Mouse (Mus musculus) MEL (cell line): Measurements from ENCODE around the gene Fbxl2. TPM values are rescaled to one million over a fixed set of nuclear protein-coding genes. Genes with fewer than 3 reads are reported as not detected.

Source experiments
- DNase-seq: peaks from one replicate; pipeline ENCODE4 v3.0.0; 2011; ENCODE audit warnings: low read depth, low spot score
- H3K27ac ChIP-seq: 2 replicates; pipeline ENCODE4 v1.5.1; 2012; ENCODE audit warnings: low read depth, mild to moderate bottlenecking, control low read depth, low read length, moderate library complexity; ENCODE audit not compliant: control insufficient read depth
- H3K27me3 ChIP-seq, 2 experiments: fragments of 150-350 bp in 1 of 2; sonication (generic) in 1 of 2; 2 replicates each; pipeline ENCODE4 v1.6.1; 2012; ENCODE audit warnings: low read length in 2 of 2, mild to moderate bottlenecking in 2 of 2, improper control_type of control experiment in 1 of 2, moderate library complexity in 1 of 2; ENCODE audit not compliant: insufficient read depth in 2 of 2, control insufficient read depth in 1 of 2
- H3K36me3 ChIP-seq, 2 experiments: 2 replicates each; pipeline ENCODE4 v1.6.1; 2012 to 2014; ENCODE audit warnings: low read length in 2 of 2, improper control_type of control experiment in 1 of 2, inconsistent platforms in 1 of 2, mild to moderate bottlenecking in 1 of 2; ENCODE audit not compliant: insufficient read depth in 2 of 2, control insufficient read depth in 1 of 2
- H3K4me1 ChIP-seq, 2 experiments: fragments of 150-350 bp in 1 of 2; sonication (generic) in 1 of 2; 2 replicates each; pipeline ENCODE4 v1.6.1; 2012; ENCODE audit warnings: low read length in 2 of 2, improper control_type of control experiment in 1 of 2, mild to moderate bottlenecking in 1 of 2; ENCODE audit not compliant: insufficient read depth in 2 of 2, control insufficient read depth in 1 of 2
- H3K4me3 ChIP-seq, 2 experiments: fragments of 150-350 bp in 1 of 2; sonication (generic) in 1 of 2; 2 replicates each; pipeline ENCODE4 v1.5.1; 2012; ENCODE audit warnings: low read depth in 2 of 2, low read length in 2 of 2, mild to moderate bottlenecking in 2 of 2, moderate library complexity in 2 of 2, control low read depth in 1 of 2, improper control_type of control experiment in 1 of 2; ENCODE audit not compliant: control insufficient read depth in 1 of 2, insufficient read depth in 1 of 2
- H3K79me2 ChIP-seq: 2 replicates; pipeline ENCODE4 v1.6.1; 2012; ENCODE audit warnings: mild to moderate bottlenecking, low read length, moderate library complexity; ENCODE audit not compliant: control insufficient read depth, poor library complexity, insufficient read depth
- H3K9ac ChIP-seq: 2 replicates; pipeline ENCODE4 v1.6.1; 2012; ENCODE audit warnings: low read depth, mild to moderate bottlenecking, control low read depth, low read length, moderate library complexity; ENCODE audit not compliant: control insufficient read depth, poor library complexity, severe bottlenecking
- H3K9me3 ChIP-seq: fragments of 150-350 bp; sonication (generic); replicated peaks from 2 replicates; pipeline ENCODE4 v1.6.1; 2012; ENCODE audit warnings: mild to moderate bottlenecking, low read length, improper control_type of control experiment, moderate library complexity; ENCODE audit not compliant: insufficient read depth
- BHLHE40 ChIP-seq: IDR thresholded peaks from 2 replicates; pipeline ENCODE4 v1.6.1; 2012; ENCODE audit warnings: low read depth, mild to moderate bottlenecking, inconsistent platforms, low read length, improper control_type of control experiment, borderline replicate concordance
- CHD1 ChIP-seq: IDR thresholded peaks from 2 replicates; pipeline ENCODE4 v1.6.1; 2012; ENCODE audit warnings: low read depth, mild to moderate bottlenecking, inconsistent platforms, low read length, improper control_type of control experiment
- CHD2 ChIP-seq: IDR thresholded peaks from 2 replicates; pipeline ENCODE4 v1.6.1; 2011; ENCODE audit warnings: low read length, improper control_type of control experiment
- CTCF ChIP-seq, 3 experiments: IDR thresholded peaks in 2 of 3; conservative IDR thresholded peaks in 1 of 3; 2 replicates each; pipeline ENCODE4 v1.5.1; 2011 to 2012; ENCODE audit warnings: low read length in 3 of 3, low read depth in 2 of 3, mild to moderate bottlenecking in 2 of 3, improper control_type of control experiment in 1 of 3, inconsistent platforms in 1 of 3, mixed read lengths in 1 of 3, moderate library complexity in 1 of 3; ENCODE audit not compliant: control insufficient read depth in 1 of 3, insufficient read depth in 1 of 3, poor library complexity in 1 of 3, severe bottlenecking in 1 of 3
- E2F4 ChIP-seq: IDR thresholded peaks from 2 replicates; pipeline ENCODE4 v1.6.1; 2011; ENCODE audit warnings: low read depth, low read length, improper control_type of control experiment, borderline replicate concordance
- ELF1 ChIP-seq: IDR thresholded peaks from 2 replicates; pipeline ENCODE4 v1.6.1; 2014; ENCODE audit warnings: low read depth, mild to moderate bottlenecking, inconsistent platforms, low read length, improper control_type of control experiment, moderate library complexity
- EP300 ChIP-seq, 2 experiments: IDR thresholded peaks; 2 replicates each; pipeline ENCODE4 v1.6.1; 2011; ENCODE audit warnings: improper control_type of control experiment in 2 of 2, low read length in 2 of 2, low read depth in 1 of 2, mild to moderate bottlenecking in 1 of 2
- ETS1 ChIP-seq: IDR thresholded peaks from 2 replicates; pipeline ENCODE4 v1.6.1; 2012; ENCODE audit warnings: low read depth, mild to moderate bottlenecking, inconsistent platforms, low read length, improper control_type of control experiment, moderate library complexity
- GABPA ChIP-seq: IDR thresholded peaks from 2 replicates; pipeline ENCODE4 v1.6.1; 2012; ENCODE audit warnings: low read depth, mild to moderate bottlenecking, inconsistent platforms, low read length, improper control_type of control experiment, moderate library complexity
- HCFC1 ChIP-seq: IDR thresholded peaks from 2 replicates; pipeline ENCODE4 v1.6.1; 2012; ENCODE audit warnings: low read depth, mild to moderate bottlenecking, inconsistent platforms, low read length, improper control_type of control experiment, moderate library complexity
- KAT2A ChIP-seq: conservative IDR thresholded peaks from 2 replicates; pipeline ENCODE4 v1.6.1; 2012; ENCODE audit warnings: low read depth, low read length, improper control_type of control experiment, inconsistent platforms
- MAX ChIP-seq: IDR thresholded peaks from 2 replicates; pipeline ENCODE4 v1.6.1; 2011; ENCODE audit warnings: low read length, improper control_type of control experiment
- MAZ ChIP-seq: IDR thresholded peaks from 2 replicates; pipeline ENCODE4 v1.6.1; 2012; ENCODE audit warnings: low read depth, mild to moderate bottlenecking, inconsistent platforms, low read length, improper control_type of control experiment
- MEF2A ChIP-seq: IDR thresholded peaks from 2 replicates; pipeline ENCODE4 v1.6.1; 2014; ENCODE audit warnings: low read depth, mild to moderate bottlenecking, inconsistent platforms, low read length, improper control_type of control experiment; ENCODE audit not compliant: poor library complexity, insufficient replicate concordance, severe bottlenecking; ENCODE audit errors: extremely low read depth
- MXI1 ChIP-seq: IDR thresholded peaks from 2 replicates; pipeline ENCODE4 v1.6.1; 2011; ENCODE audit warnings: mild to moderate bottlenecking, low read depth, low read length, improper control_type of control experiment
- MYB ChIP-seq: IDR thresholded peaks from 2 replicates; pipeline ENCODE4 v1.6.1; 2011; ENCODE audit warnings: mild to moderate bottlenecking, low read depth, low read length, improper control_type of control experiment
- MYC ChIP-seq: IDR thresholded peaks from 2 replicates; pipeline ENCODE4 v1.6.1; 2011; ENCODE audit warnings: low read depth, mild to moderate bottlenecking, low read length, improper control_type of control experiment, moderate library complexity
- NELFE ChIP-seq: IDR thresholded peaks from 2 replicates; pipeline ENCODE4 v1.6.1; 2011; ENCODE audit warnings: low read depth, low read length, improper control_type of control experiment
- NRF1 ChIP-seq: IDR thresholded peaks from 2 replicates; pipeline ENCODE4 v1.6.1; 2014; ENCODE audit warnings: low read depth, mild to moderate bottlenecking, inconsistent platforms, low read length, improper control_type of control experiment, moderate library complexity; ENCODE audit not compliant: poor library complexity, insufficient read depth, severe bottlenecking
- POLR2A ChIP-seq, 2 experiments: IDR thresholded peaks; 2 replicates each; pipeline ENCODE4 v1.6.1; 2011 to 2012; ENCODE audit warnings: low read length in 2 of 2, mild to moderate bottlenecking in 2 of 2, control low read depth in 1 of 2, improper control_type of control experiment in 1 of 2, low read depth in 1 of 2, moderate library complexity in 1 of 2; ENCODE audit not compliant: control insufficient read depth in 1 of 2, insufficient read depth in 1 of 2, poor library complexity in 1 of 2
- POLR2AphosphoS5 ChIP-seq: IDR thresholded peaks from 2 replicates; pipeline ENCODE4 v1.6.1; 2012; ENCODE audit warnings: low read depth, borderline replicate concordance, mild to moderate bottlenecking, inconsistent platforms, low read length, moderate library complexity, mixed read lengths
- SIN3A ChIP-seq: IDR thresholded peaks from 2 replicates; pipeline ENCODE4 v1.6.1; 2012; ENCODE audit warnings: low read length, improper control_type of control experiment, inconsistent platforms
- SMC3 ChIP-seq: IDR thresholded peaks from 2 replicates; pipeline ENCODE4 v1.6.1; 2011; ENCODE audit warnings: low read depth, low read length, improper control_type of control experiment
- TAL1 ChIP-seq: IDR thresholded peaks from 2 replicates; pipeline ENCODE4 v1.6.1; 2012; ENCODE audit warnings: mild to moderate bottlenecking, inconsistent platforms, low read length, moderate library complexity, mixed read lengths
- TBP ChIP-seq: IDR thresholded peaks from 2 replicates; pipeline ENCODE4 v1.8.0; 2011; ENCODE audit warnings: low read depth, low read length, improper control_type of control experiment
- TCF12 ChIP-seq: IDR thresholded peaks from 2 replicates; pipeline ENCODE4 v1.6.1; 2014; ENCODE audit warnings: low read depth, mild to moderate bottlenecking, inconsistent platforms, low read length, improper control_type of control experiment, moderate library complexity
- UBTF ChIP-seq: IDR thresholded peaks from 2 replicates; pipeline ENCODE4 v1.6.1; 2012; ENCODE audit warnings: low read depth, mild to moderate bottlenecking, inconsistent platforms, low read length, improper control_type of control experiment, moderate library complexity, borderline replicate concordance; ENCODE audit not compliant: insufficient read depth
- ZC3H11A ChIP-seq: IDR thresholded peaks from 2 replicates; pipeline ENCODE4 v1.6.1; 2012; ENCODE audit warnings: low read depth, mild to moderate bottlenecking, inconsistent platforms, low read length, improper control_type of control experiment
- ZKSCAN1 ChIP-seq: IDR thresholded peaks from 2 replicates; pipeline ENCODE4 v1.6.1; 2012; ENCODE audit warnings: low read depth, mild to moderate bottlenecking, inconsistent platforms, low read length, improper control_type of control experiment, moderate library complexity
- ZMIZ1 ChIP-seq: IDR thresholded peaks from 2 replicates; pipeline ENCODE4 v1.6.1; 2012; ENCODE audit warnings: low read depth, mild to moderate bottlenecking, inconsistent platforms, low read length, improper control_type of control experiment, moderate library complexity
- ZNF384 ChIP-seq: IDR thresholded peaks from 2 replicates; pipeline ENCODE4 v1.6.1; 2012; ENCODE audit warnings: low read depth, mild to moderate bottlenecking, inconsistent platforms, low read length, improper control_type of control experiment
- polyA plus RNA-seq, 2 experiments: library from polyadenylated mRNA; stranded (reverse) in 1 of 2; unstranded in 1 of 2; fragments of >175 nt in 1 of 2; fragments of >200 nt in 1 of 2; gene quantifications; 2 replicates each; pipeline versions ENCODE4 v1.2.1 to v1.2.4; 2012; ENCODE audit warnings: low replicate concordance in 2 of 2, low read depth in 1 of 2; ENCODE audit not compliant: insufficient read length in 2 of 2, insufficient read depth in 1 of 2, missing spikeins in 1 of 2
- total RNA-seq: library from RNA; depleted of rRNA; stranded (reverse); fragments of 300-350 nt; gene quantifications from 2 replicates; pipeline ENCODE4 v1.2.3, GENCODE M21; 2012

Gene Fbxl2
- total and polyA plus RNA-seq, 3 experiments, result 1.8 to 3.0 TPM; not detected in 1

DNA sequence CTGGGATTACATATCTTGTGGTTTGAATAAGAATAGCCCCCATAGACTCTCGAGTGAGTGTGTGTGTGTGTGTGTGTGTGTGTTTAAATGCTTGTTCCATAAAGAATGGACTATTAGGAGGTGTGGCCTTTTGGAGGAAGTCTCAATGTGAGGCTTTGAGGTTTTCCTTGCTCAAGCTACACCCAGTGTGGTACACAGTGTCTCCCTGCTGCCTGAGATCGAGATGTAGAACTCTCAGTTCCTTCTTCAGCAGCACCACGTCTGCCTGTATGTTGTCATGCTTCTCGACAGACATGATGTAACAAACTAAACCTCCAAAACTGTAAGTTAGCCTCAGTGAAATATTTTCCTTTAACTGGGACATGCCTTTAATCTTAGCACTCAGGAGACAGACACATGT lies 117.4 kb downstream of the Fbxl2 start:
- Histone ChIP-seq H3K27me3 (no peaks in the 10 kb centered on the region), H3K27ac (peak overlapping the region; percentile 42), H3K9ac (peak overlapping the region; percentile 51), H3K36me3 (peaks cover 0 to 19% of the 10 kb centered on the region in 2 experiments; a peak in 2 of 4 replicates), H3K4me1 (peaks cover 0 to 22% of the 10 kb centered on the region in 2 experiments; a peak in 3 of 4 replicates), H3K9me3 (no peaks in the 10 kb centered on the region), H3K4me3 (peak overlapping the region; percentile 19 to 36)
- peak; percentile 84 for DNase-seq
- TF ChIP-seq POLR2AphosphoS5, result no peak
- no peak for TF ChIP-seq MYB
- TF ChIP-seq NELFE, result peak; percentile 53
- no peak for TF ChIP-seq NRF1
- TF ChIP-seq MAX, result no peak
- TF ChIP-seq MYC, result peak; percentile 61; the same call in 1 of the 2 replicates
- TF ChIP-seq ZNF384, result no peak
- no peak for TF ChIP-seq TAL1
- no peak for TF ChIP-seq ETS1
- TF ChIP-seq UBTF, result no peak
- no peak for TF ChIP-seq ZC3H11A
- no peak for TF ChIP-seq MAZ
- TF ChIP-seq CHD1, result no peak
- peak; percentile 51; the same call in 1 of the 2 replicates for TF ChIP-seq HCFC1
- TF ChIP-seq EP300 (IDR thresholded peaks at IDR 0.05; ENCODE audit: low read depth in 1 of 2, low read length in 2 of 2), result no peak
- no peak for TF ChIP-seq ELF1
- TF ChIP-seq GABPA, result no peak
- no peak for TF ChIP-seq CTCF (IDR thresholded peaks at IDR 0.05 in 2 of 3, conservative IDR thresholded peaks at IDR 0.05 in 1 of 3; ENCODE audit: control insufficient read depth in 1 of 3, insufficient read depth in 1 of 3, low read depth in 2 of 3, low read length in 3 of 3, poor library complexity in 1 of 3, severe bottlenecking in 1 of 3)
- no peak for TF ChIP-seq ZKSCAN1
- peak; percentile 43; the same call in 1 of the 2 replicates for TF ChIP-seq TBP
- TF ChIP-seq E2F4, result no peak
- TF ChIP-seq CHD2, result no peak
- peak in 1 of 2 experiments; percentile 70; a peak in 2 of 4 replicates for TF ChIP-seq POLR2A (IDR thresholded peaks at IDR 0.05; ENCODE audit: control insufficient read depth in 1 of 2, insufficient read depth in 1 of 2, low read depth in 1 of 2, low read length in 2 of 2, poor library complexity in 1 of 2)
- no peak for TF ChIP-seq SMC3
- no peak for TF ChIP-seq KAT2A
- no peak; the same call in 1 of the 2 replicates for TF ChIP-seq MXI1
- 0 out of 2 replicates have a peak, but pooled peaks have one; percentile 46 for TF ChIP-seq ZMIZ1
- no peak for TF ChIP-seq TCF12
- TF ChIP-seq BHLHE40, result no peak
- TF ChIP-seq MEF2A, result no peak
- TF ChIP-seq SIN3A, result peak; percentile 64
- TF ChIP-seq, all 39 proteins: peak for 7
- peaks cover 23% of the 10 kb centered on the region for H3K79me2 ChIP-seq
